Mouse (Mus musculus): ENCODE results near the gene Sult1a1.

DNA sequence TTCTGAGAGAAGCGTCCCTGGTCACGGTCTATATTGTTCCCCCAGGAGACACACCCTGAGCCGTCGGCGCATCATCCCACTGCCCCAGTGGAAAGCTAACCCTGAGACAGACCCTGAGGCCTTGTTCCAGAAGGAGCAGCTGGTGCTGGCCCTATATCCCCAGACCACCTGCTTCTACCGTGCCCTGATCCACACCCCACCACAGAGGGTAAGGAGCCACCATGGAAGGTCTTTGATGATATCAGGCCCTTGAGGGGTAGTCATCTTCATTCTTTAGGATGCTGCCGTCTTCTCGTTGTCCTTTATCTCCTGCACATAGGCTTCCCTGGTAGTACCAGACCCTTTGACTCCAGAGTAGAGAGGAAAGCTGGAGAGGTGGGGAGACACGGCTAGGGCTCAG is 4.1 kb downstream of the Sult1a1 start:
- TF ChIP-seq CTCF (IDR thresholded peaks at IDR 0.05; ENCODE audit: control insufficient read depth, insufficient read depth, insufficient replicate concordance, low read depth, low read length) (no peak), POLR2A (IDR thresholded peaks at IDR 0.05; ENCODE audit: control insufficient read depth, low read depth, low read length) (no peak)

All from testis, adult 2 months (tissue).